Mouse (Mus musculus): ENCODE measurements around the gene Olfr221. TPM values are rescaled to one million over a fixed set of nuclear protein-coding genes. Genes with fewer than 3 reads are reported as not detected.

Gene Olfr221
- polyA plus RNA-seq, 1 experiment from 2014 or later, result not detected

GRCm38 (mm10) chr14:52039332-52039731, 2.9 kb downstream of the Olfr221 start:
- Histone ChIP-seq H3K4me1 (replicated peaks) (no peaks in the 10 kb centered on the region), H3K9me3 (replicated peaks) (no peaks in the 10 kb centered on the region), H3K9ac (no peak overlapping the region), H3K4me3 (no peak overlapping the region), H3K4me2 (no peak overlapping the region), H3K27ac (no peak overlapping the region), H3K27me3 (no peaks in the 10 kb centered on the region), H3K36me3 (no peaks in the 10 kb centered on the region)
- 84% methylated on average over 5 of the region's 5 CpGs for WGBS
- no peak for ATAC-seq (replicated peaks; ENCODE audit: insufficient number of reproducible peaks, insufficient read depth, low FRiP score, low read depth)

- H3K4me2 ChIP-seq, result no peak overlapping the region
- H3K9me3 ChIP-seq (replicated peaks), result no peaks in the 10 kb centered on the region
- no peaks in the 10 kb centered on the region for H3K36me3 ChIP-seq
- ATAC-seq (replicated peaks; ENCODE audit: insufficient number of reproducible peaks, insufficient read depth, low FRiP score, low read depth), result no peak
- no peak overlapping the region for H3K27ac ChIP-seq
- H3K9ac ChIP-seq, result no peak overlapping the region
- no peak overlapping the region for H3K4me3 ChIP-seq
- H3K4me1 ChIP-seq (replicated peaks), result no peaks in the 10 kb centered on the region
- no peaks in the 10 kb centered on the region for H3K27me3 ChIP-seq
- 80% methylated on average over 6 of the region's 6 CpGs for WGBS
Observed at GRCm38 (mm10) chr14:52035926-52036325, 6.3 kb downstream of the Olfr221 start.

DNA sequence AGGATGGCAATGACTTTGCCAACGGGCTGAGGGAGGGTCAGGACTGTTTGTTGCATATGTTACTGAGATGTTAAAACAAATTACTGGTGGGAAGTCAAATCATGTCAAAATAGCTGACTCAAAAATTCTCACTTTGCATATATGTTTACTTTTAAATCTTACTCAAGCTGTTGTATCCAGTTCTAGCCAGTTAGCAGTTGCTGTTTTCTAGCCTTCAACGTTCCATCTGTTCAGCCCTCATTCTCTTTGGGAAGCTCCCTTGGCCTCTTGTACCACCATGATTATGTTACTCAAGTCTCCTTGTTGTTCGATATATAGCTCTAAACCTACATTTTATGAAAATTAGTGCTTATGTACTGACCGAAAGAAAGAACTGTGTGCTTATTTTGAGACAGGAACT, 15.9 kb downstream of the Olfr221 start:
- H3K27ac ChIP-seq, result no peak overlapping the region
- no peaks in the 10 kb centered on the region for H3K36me3 ChIP-seq
- 80% methylated on average over 4 of the region's 4 CpGs for WGBS
- no peaks in the 10 kb centered on the region for H3K9me3 ChIP-seq (replicated peaks)
- H3K4me3 ChIP-seq, result no peak overlapping the region
- no peak for ATAC-seq (replicated peaks; ENCODE audit: insufficient number of reproducible peaks, insufficient read depth, low FRiP score, low read depth)
- H3K4me2 ChIP-seq, result no peak overlapping the region
- H3K27me3 ChIP-seq, result no peaks in the 10 kb centered on the region
- no peak overlapping the region for H3K9ac ChIP-seq
- peaks cover 20% of the 10 kb centered on the region for H3K4me1 ChIP-seq (replicated peaks)

- Histone ChIP-seq H3K9ac (no peak overlapping the region), H3K36me3 (no peaks in the 10 kb centered on the region), H3K9me3 (replicated peaks) (no peaks in the 10 kb centered on the region), H3K4me3 (no peak overlapping the region), H3K27ac (no peak overlapping the region), H3K27me3 (no peaks in the 10 kb centered on the region), H3K4me2 (no peak overlapping the region), H3K4me1 (replicated peaks) (peaks cover 27% of the 10 kb centered on the region)
- whole genome bisulfite sequencing, result 78% methylated on average over 2 of the region's 2 CpGs
- no peak for ATAC-seq (replicated peaks; ENCODE audit: insufficient number of reproducible peaks, insufficient read depth, low FRiP score, low read depth)
Observed at GRCm38 (mm10) chr14:52024133-52024532, 18.1 kb downstream of the Olfr221 start.

DNA sequence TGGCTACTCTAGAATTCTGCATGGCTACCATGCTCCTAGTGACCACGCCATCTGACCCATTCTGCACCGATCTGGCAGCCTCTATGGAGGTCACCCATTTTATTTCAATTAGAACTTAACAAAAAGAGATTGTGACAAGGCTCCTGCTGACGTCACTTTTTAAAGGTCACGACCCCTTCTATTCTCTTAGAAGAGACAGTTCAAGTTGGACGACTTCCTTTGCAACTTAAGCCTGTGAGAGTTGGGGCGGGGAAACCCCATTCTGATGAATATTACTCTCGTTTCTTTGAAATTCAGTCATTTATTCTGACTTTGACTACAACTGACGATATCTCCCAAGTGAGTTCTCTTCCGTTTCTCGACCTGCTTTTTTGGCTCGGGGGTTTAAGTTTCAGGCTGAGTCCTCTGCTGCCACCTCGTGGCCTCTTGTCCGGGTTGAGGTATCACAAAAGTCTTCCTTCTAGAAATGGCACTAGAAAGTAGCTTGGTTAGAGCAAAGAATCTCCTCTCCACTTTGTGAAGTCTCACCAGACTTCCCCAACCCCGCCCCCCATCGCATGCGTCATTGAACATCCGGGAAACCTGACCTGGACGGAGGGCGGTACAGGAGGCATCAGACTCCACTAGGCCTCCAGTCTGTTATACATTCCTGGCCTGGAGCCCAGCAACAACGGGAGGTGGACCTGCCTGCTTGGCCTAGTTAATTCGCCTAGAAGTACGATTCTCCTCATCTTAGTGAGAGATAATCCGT, 19.4 kb downstream of the Olfr221 start:
- Histone ChIP-seq H3K9ac (peak overlapping the region; percentile 23; the same call in 1 of the 2 replicates), H3K4me1 (replicated peaks) (peaks cover 35% of the 10 kb centered on the region), H3K27ac (peak overlapping the region; percentile 85), H3K4me3 (peak overlapping the region; percentile 37), H3K27me3 (no peaks in the 10 kb centered on the region), H3K4me2 (peak overlapping the region; percentile 62), H3K9me3 (replicated peaks) (no peaks in the 10 kb centered on the region), H3K36me3 (no peaks in the 10 kb centered on the region)
- 5% methylated on average over 23 of the region's 23 CpGs for WGBS
- no peak for ATAC-seq (replicated peaks; ENCODE audit: insufficient number of reproducible peaks, insufficient read depth, low FRiP score, low read depth)

DNA sequence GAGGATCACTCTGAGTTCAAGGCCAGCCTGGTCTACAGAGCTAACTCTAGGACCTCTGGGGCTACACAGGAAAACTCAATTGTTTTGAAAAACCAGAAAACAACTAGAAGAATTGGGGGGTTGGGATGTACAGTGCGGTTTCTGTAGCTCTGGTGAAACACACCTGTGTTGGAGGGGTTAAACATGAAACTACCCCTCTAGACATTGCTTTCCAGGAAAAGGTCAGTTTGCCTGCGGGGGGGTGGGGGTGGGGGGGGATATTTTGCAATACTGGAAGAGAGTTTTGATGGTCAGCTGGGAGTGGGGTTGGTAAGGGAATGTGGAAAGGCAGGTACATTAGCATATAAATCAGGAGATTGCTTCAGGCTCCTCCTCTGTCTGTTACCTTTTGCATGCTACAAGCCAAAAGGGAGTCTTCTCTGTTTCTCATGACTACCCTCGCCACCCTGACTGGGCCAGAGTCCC, 20.0 kb downstream of the Olfr221 start:
- Histone ChIP-seq H3K4me1 (replicated peaks) (peaks cover 35% of the 10 kb centered on the region), H3K9ac (no peak overlapping the region)
- no peak for ATAC-seq (replicated peaks; ENCODE audit: insufficient number of reproducible peaks, insufficient read depth, low FRiP score, low read depth)

DNA sequence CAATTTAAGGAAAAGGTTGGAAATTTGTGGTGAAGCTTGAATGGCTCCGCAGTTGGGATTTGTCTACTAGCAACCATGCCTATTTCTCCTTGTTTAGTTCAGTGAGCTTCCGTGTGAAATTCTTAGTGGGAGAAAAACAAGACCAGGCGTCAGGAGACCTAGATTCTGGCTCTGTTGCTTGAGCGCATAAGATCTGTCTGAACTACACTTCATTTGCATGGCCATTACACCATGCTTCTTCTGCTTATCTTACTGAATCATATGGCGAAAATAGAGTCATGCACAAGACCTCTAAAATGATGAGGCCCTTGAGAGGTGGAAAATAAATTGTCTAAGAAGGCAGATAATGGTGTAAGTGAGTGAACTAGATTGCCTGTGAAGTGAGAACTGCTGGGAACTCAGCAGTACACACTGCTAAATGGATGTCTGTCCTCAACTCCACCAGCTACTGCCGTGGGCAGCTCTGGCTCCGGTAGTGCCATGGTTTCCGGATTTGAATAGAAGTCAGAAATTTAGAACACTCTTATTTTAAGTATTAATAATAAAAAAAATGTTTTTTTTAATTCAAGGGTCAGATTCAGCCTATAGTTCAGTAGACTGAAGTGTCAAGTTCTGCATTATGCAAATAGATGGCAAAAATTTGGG, 20.6 kb downstream of the Olfr221 start:
- no peak for ATAC-seq (replicated peaks; ENCODE audit: insufficient number of reproducible peaks, insufficient read depth, low FRiP score, low read depth)
- Histone ChIP-seq H3K27me3 (no peaks in the 10 kb centered on the region), H3K4me3 (no peak overlapping the region), H3K4me1 (replicated peaks) (peaks cover 36% of the 10 kb centered on the region), H3K36me3 (no peaks in the 10 kb centered on the region), H3K27ac (peak overlapping the region; percentile 100), H3K4me2 (no peak overlapping the region), H3K9ac (peak overlapping the region; percentile 20; the same call in 1 of the 2 replicates), H3K9me3 (replicated peaks) (no peaks in the 10 kb centered on the region)
- 86% methylated on average over 8 of the region's 8 CpGs for WGBS

More for the DNA sequence above, 20.0 kb downstream of the Olfr221 start:
- Histone ChIP-seq H3K4me3 (no peak overlapping the region; the same call in 1 of the 2 replicates), H3K36me3 (no peaks in the 10 kb centered on the region), H3K27me3 (no peaks in the 10 kb centered on the region), H3K4me2 (peak overlapping the region; percentile 62), H3K27ac (peak overlapping the region; percentile 85), H3K9me3 (replicated peaks) (no peaks in the 10 kb centered on the region)
- WGBS, result 65% methylated on average over 3 of the region's 3 CpGs

GRCm38 (mm10) chr14:52021138-52021529, 21.1 kb downstream of the Olfr221 start:
- Histone ChIP-seq H3K9ac (peak overlapping the region; percentile 20; the same call in 1 of the 2 replicates), H3K4me1 (replicated peaks) (peaks cover 41% of the 10 kb centered on the region), H3K4me2 (peak overlapping the region; percentile 81), H3K27ac (peak overlapping the region; percentile 100), H3K9me3 (replicated peaks) (no peaks in the 10 kb centered on the region), H3K4me3 (peak overlapping the region; percentile 68; the same call in 1 of the 2 replicates), H3K36me3 (no peaks in the 10 kb centered on the region), H3K27me3 (no peaks in the 10 kb centered on the region)
- 76% methylated on average over 4 of the region's 4 CpGs for WGBS
- no peak for ATAC-seq (replicated peaks; ENCODE audit: insufficient number of reproducible peaks, insufficient read depth, low FRiP score, low read depth)

- 8% methylated on average over 15 of the region's 15 CpGs for WGBS
- Histone ChIP-seq H3K4me3 (peak within 1 kb of the TSS; percentile 68), H3K4me1 (replicated peaks) (peaks cover 46% of the 10 kb centered on the region), H3K27ac (peak within 1 kb of the TSS; percentile 100), H3K4me2 (peak within 1 kb of the TSS; percentile 81), H3K27me3 (no peaks in the 10 kb centered on the region), H3K9ac (peak within 1 kb of the TSS; percentile 88), H3K9me3 (replicated peaks) (no peaks in the 10 kb centered on the region), H3K36me3 (no peaks in the 10 kb centered on the region)
- ATAC-seq (replicated peaks; ENCODE audit: insufficient number of reproducible peaks, insufficient read depth, low FRiP score, low read depth), result peak; percentile 68
Observed at GRCm38 (mm10) chr14:52020486-52021137, 21.6 kb downstream of the Olfr221 start, which contains the start of gene Zfp219. Gene Zfp219, minus strand, starts transcription at chr14:52020733.

GRCm38 (mm10) chr14:52019590-52020340, 22.5 kb downstream of the Olfr221 start:
- no peaks in the 10 kb centered on the region for H3K36me3 ChIP-seq
- no peaks in the 10 kb centered on the region for H3K9me3 ChIP-seq (replicated peaks)
- H3K4me2 ChIP-seq, result peak overlapping the region; percentile 81
- peak overlapping the region; percentile 88 for H3K9ac ChIP-seq
- peak; percentile 90 for ATAC-seq (replicated peaks; ENCODE audit: insufficient number of reproducible peaks, insufficient read depth, low FRiP score, low read depth)
- H3K27me3 ChIP-seq, result no peaks in the 10 kb centered on the region
- peaks cover 50% of the 10 kb centered on the region for H3K4me1 ChIP-seq (replicated peaks)
- WGBS, result under 1% methylated on average over 71 of the region's 74 CpGs
- peak overlapping the region; percentile 100 for H3K27ac ChIP-seq
- H3K4me3 ChIP-seq, result peak overlapping the region; percentile 68
